Mouse (Mus musculus): ENCODE data around the gene Thyn1.

- TF ChIP-seq CTCF (IDR thresholded peaks at IDR 0.05) (peak; percentile 46), POLR2A (IDR thresholded peaks at IDR 0.05; ENCODE audit: insufficient read depth, low read depth, low read length) (peak; percentile 90), EP300 (IDR thresholded peaks at IDR 0.05; ENCODE audit: insufficient read depth, low read depth, low read length) (no peak; the same call in 1 of the 2 replicates)
These were observed 30.6 kb downstream of the Thyn1 start, which contains the start of the genes Vps26b and Ncapd3 for GRCm38 (mm10) chr9:27029828-27030762.
